ENCODE assay signal across 10 mouse cellular contexts in the genomic region with DNA sequence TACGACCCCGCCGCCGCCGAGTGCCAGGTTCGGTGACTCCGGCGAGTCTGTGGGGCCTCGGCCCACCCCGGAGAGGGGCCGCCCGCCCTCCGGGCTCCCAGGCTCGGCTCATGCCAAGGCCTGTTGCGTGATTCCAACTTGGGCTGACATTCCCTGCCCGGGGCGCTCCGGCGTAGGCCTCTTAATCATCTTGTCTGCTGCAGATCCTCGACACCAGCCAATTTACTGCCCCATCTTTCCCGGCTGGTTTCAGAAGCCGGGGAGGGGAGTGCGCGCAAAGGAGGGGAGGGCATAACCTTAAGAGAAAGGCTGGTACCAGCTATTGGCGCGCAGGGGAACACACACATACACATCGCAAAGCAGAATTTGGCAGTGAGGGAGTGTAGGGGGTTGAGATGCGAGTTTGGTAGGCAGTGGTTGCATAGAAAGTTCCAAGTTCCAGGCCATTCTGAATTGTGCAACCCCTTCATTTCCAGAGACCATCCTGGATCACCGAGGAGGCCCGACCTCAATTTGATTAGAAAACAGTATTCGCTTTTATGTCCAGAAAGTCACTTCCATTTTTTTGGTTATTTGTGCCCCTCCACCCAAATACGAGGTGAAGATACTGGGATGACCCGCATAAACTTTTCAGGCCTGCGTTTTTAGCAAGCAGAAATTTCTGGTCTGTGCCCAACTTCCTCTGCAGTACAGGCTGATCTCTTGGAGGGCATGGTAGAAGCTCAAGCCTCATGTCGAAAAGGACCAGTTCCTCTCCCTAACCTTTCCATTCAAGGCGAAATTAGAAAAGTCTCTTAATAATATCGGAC. TPM values are rescaled to one million over a fixed set of nuclear protein-coding genes. Genes with fewer than 3 reads are reported as not detected.
DNase-seq lines count a peak whose midpoint lies in the region; ATAC-seq and TF ChIP-seq lines count a peak whose summit lies in the region.
"Had no signal": no experiment of that assay in that cellular context is flagged by ENCODE, and none has a peak within 500 bp of the region (broad histone marks: within the 10 kb centered on the region; RNA-seq: fewer than 3 reads in every experiment).

No protein-coding gene starts in this region.

- no peak; the same call in 1 of the 2 replicates for ATAC-seq in forebrain, embryonic 15.5 days (replicated peaks)
- no peak for ATAC-seq in midbrain, embryonic 11.5 days (ENCODE audit: low FRiP score)
- ATAC-seq in megakaryocyte progenitor cell, adult 5-6 weeks (replicated peaks; ENCODE audit: poor library complexity): no peak

- peak; percentile 8 for DNase-seq in adrenal gland, adult 2 months
- DNase-seq in adrenal gland, adult 18-20 months (ENCODE audit: low spot score in 2 of 2): no peak
- DNase-seq in ES-E14 (ENCODE audit: low read depth, low spot score): no peak
- DNase-seq in midbrain, embryonic 11.5 days (ENCODE audit: low spot score, missing footprints): peak; percentile 95
- no peak for DNase-seq in cerebellum, adult 9-11 months
- DNase-seq in kidney, postnatal 10 days: no peak

- no peaks in the 10 kb centered on the region for H3K36me3 ChIP-seq in ES-E14 (ENCODE audit: control insufficient read depth, insufficient read depth, low read length, poor library complexity, severe bottlenecking)
- H3K36me3 ChIP-seq in forebrain, embryonic 15.5 days: no peaks in the 10 kb centered on the region
- H3K36me3 ChIP-seq in midbrain, embryonic 11.5 days (ENCODE audit: control insufficient read depth, insufficient read depth, low read length): no peaks in the 10 kb centered on the region

- peaks cover 0 to 20% of the 10 kb centered on the region in 2 experiments; a peak in 2 of 4 replicates for H3K4me1 ChIP-seq in ES-E14 (ENCODE audit: control insufficient read depth in 2 of 2, insufficient read depth in 2 of 2, low read length in 2 of 2, poor library complexity in 1 of 2)
- H3K4me1 ChIP-seq in forebrain, embryonic 15.5 days: peaks cover 39% of the 10 kb centered on the region
- H3K4me1 ChIP-seq in midbrain, embryonic 11.5 days (ENCODE audit: control insufficient read depth, insufficient read depth, low read length): peaks cover 30% of the 10 kb centered on the region

- in situ Hi-C loops in ES-E14 (cut with MboI; ENCODE audit: low sequenced_read_pairs in 2 of 2, unreplicated experiment in 2 of 2): loop anchor here (10.0 to 25.0 kb wide), 3 partner anchors 977 to 1954 kb away; a partner anchor contains a TSS

- peak overlapping the region; percentile 92 for H3K4me2 ChIP-seq in forebrain, embryonic 15.5 days (replicated peaks)
- peak overlapping the region; percentile 20 for H3K4me2 ChIP-seq in midbrain, embryonic 11.5 days

- H3K27ac ChIP-seq in ES-E14 (ENCODE audit: insufficient read depth, low read depth, low read length, poor library complexity, severe bottlenecking): no peak overlapping the region
- peak overlapping the region; percentile 93 for H3K27ac ChIP-seq in forebrain, embryonic 15.5 days (replicated peaks)
- H3K27ac ChIP-seq in midbrain, embryonic 11.5 days (ENCODE audit: low read depth, low read length): no peak overlapping the region
- H3K27ac ChIP-seq: heart, adult 2 months had no signal

- no peaks in the 10 kb centered on the region for H3K9me3 ChIP-seq in ES-E14 (ENCODE audit: control insufficient read depth, insufficient read depth, low read depth, low read length)
- no peaks in the 10 kb centered on the region for H3K9me3 ChIP-seq in forebrain, embryonic 15.5 days
- H3K9me3 ChIP-seq in midbrain, embryonic 11.5 days (ENCODE audit: control insufficient read depth, low read length): no peaks in the 10 kb centered on the region

- WGBS in forebrain, embryonic 15.5 days: 4% methylated on average over 35 of the region's 37 CpGs
- under 1% methylated on average over 37 of the region's 37 CpGs for WGBS in midbrain, embryonic 11.5 days

- peaks cover 24% of the 10 kb centered on the region; the same call in 1 of the 2 replicates for H3K27me3 ChIP-seq in forebrain, embryonic 15.5 days
- peaks cover 98% of the 10 kb centered on the region for H3K27me3 ChIP-seq in midbrain, embryonic 11.5 days (ENCODE audit: control insufficient read depth, insufficient read depth, low read length)

- H3K9ac ChIP-seq in ES-E14 (ENCODE audit: insufficient read depth, low read depth, low read length, poor library complexity, severe bottlenecking): no peak overlapping the region
- peak overlapping the region; percentile 43 for H3K9ac ChIP-seq in forebrain, embryonic 15.5 days (replicated peaks)
- H3K9ac ChIP-seq in midbrain, embryonic 11.5 days (ENCODE audit: low read length): no peak overlapping the region

- peak overlapping the region; percentile 2 to 33; a peak in 2 of 4 replicates for H3K4me3 ChIP-seq in ES-E14 (ENCODE audit: insufficient read depth in 1 of 2, low read depth in 1 of 2, low read length in 2 of 2, poor library complexity in 1 of 2, severe bottlenecking in 1 of 2)
- H3K4me3 ChIP-seq in forebrain, embryonic 15.5 days: peak overlapping the region; percentile 57
- H3K4me3 ChIP-seq in midbrain, embryonic 11.5 days (ENCODE audit: low read depth, low read length): 0 out of 2 replicates have a peak overlapping the region, but pooled peaks have one; percentile 7
- H3K4me3 ChIP-seq: heart, adult 2 months had no signal

TF ChIP-seq in ES-E14, 5 proteins besides CTCF, POLR2A, EP300 and RAD21:
- TF ChIP-seq MAFK (IDR thresholded peaks at IDR 0.05; ENCODE audit: insufficient read depth, low read depth, low read length): no peak
- TF ChIP-seq ZC3H11A (IDR thresholded peaks at IDR 0.05; ENCODE audit: borderline replicate concordance, low read depth, low read length): no peak
- TF ChIP-seq ZNF384 (IDR thresholded peaks at IDR 0.05; ENCODE audit: low read depth, low read length): no peak
- no peak for TF ChIP-seq CHD2 (IDR thresholded peaks at IDR 0.05; ENCODE audit: low read depth, low read length)
- no peak for TF ChIP-seq HCFC1 (IDR thresholded peaks at IDR 0.05; ENCODE audit: borderline replicate concordance, insufficient read depth, low read length)

RNA-seq across cellular contexts. Expression of a gene that starts 4.9 kb away (rescaled TPM):
- total RNA-seq in adrenal gland, adult 2 months (2021): under 1 TPM; 0.26 to 0.28 TPM
- polyA plus RNA-seq in adrenal gland, adult 2 months (2012; rRNA removed): 0.54 and 0.80 TPM in 2 replicates
- total RNA-seq in adrenal gland, adult 18-20 months (2021): under 1 TPM; 0.50 to 0.54 TPM
- total RNA-seq in ES-E14 (2012; rRNA removed): 0.16 and 0.80 TPM in 2 replicates
- 67.5 and 67.8 TPM in 2 replicates for polyA plus RNA-seq in forebrain, embryonic 15.5 days (2015; fragmentation: Nextera tagmentation; extraction: Ambion mirVana)
- 4.7 and 5.8 TPM in 2 replicates for polyA plus RNA-seq in midbrain, embryonic 11.5 days (2014; fragmentation: Nextera tagmentation; extraction: Ambion mirVana)
- total RNA-seq in megakaryocyte progenitor cell, adult 5-6 weeks (2015): not detected in 2 replicates
- total RNA-seq in megakaryocyte progenitor cell, adult 5-6 weeks (2017): not detected in 2 replicates
- total RNA-seq: heart, adult 2 months; megakaryocyte-erythroid progenitor cell, adult 5-6 weeks had no signal
- polyA plus RNA-seq: heart, adult 2 months had no signal

RNA-seq across cellular contexts. Expression of a gene that starts 13.7 kb away (rescaled TPM):
- under 1 TPM; 0.14 to 0.31 TPM for total RNA-seq in adrenal gland, adult 2 months (2021)
- polyA plus RNA-seq in adrenal gland, adult 2 months (2012; rRNA removed): 0.26 and 1.2 TPM in 2 replicates
- under 1 TPM; 0.17 to 0.29 TPM for total RNA-seq in adrenal gland, adult 18-20 months (2021)
- 0.27 and 0.32 TPM in 2 replicates for total RNA-seq in ES-E14 (2012; rRNA removed)
- polyA plus RNA-seq in forebrain, embryonic 15.5 days (2015; fragmentation: Nextera tagmentation; extraction: Ambion mirVana): 284 and 297 TPM in 2 replicates
- 13.6 and 17.3 TPM in 2 replicates for polyA plus RNA-seq in midbrain, embryonic 11.5 days (2014; fragmentation: Nextera tagmentation; extraction: Ambion mirVana)
- not detected in 2 replicates for total RNA-seq in megakaryocyte progenitor cell, adult 5-6 weeks (2015)
- total RNA-seq in megakaryocyte progenitor cell, adult 5-6 weeks (2017): not detected in 2 replicates
- total RNA-seq: megakaryocyte-erythroid progenitor cell, adult 5-6 weeks had no signal

Comparison
In these comparisons a context has a peak if more than half of its experiments do, and no peak if none do; other contexts are left out.
1. DNase-seq: peak in adrenal gland, adult 2 months (single experiment) and midbrain, embryonic 11.5 days (single experiment); none in adrenal gland, adult 18-20 months (0 of 2), ES-E14 (single experiment), cerebellum, adult 9-11 months (single experiment) and kidney, postnatal 10 days (single experiment).
2. H3K4me3 ChIP-seq: peak in every context shown above with its lines; median percentile 57 in forebrain, embryonic 15.5 days; 18 in ES-E14; 7 in midbrain, embryonic 11.5 days.